Mouse (Mus musculus) ES-E14 (cell line): ENCODE measurements around the gene AI481877.

ENCODE experiments used
- CHD2 ChIP-seq: IDR thresholded peaks from 2 replicates; pipeline ENCODE4 v1.6.1; 2014; ENCODE audit warnings: mild to moderate bottlenecking, low read depth, low read length, inconsistent platforms
- HCFC1 ChIP-seq: IDR thresholded peaks from 2 replicates; pipeline ENCODE4 v1.6.1; 2012; ENCODE audit warnings: low read length, inconsistent platforms, borderline replicate concordance; ENCODE audit not compliant: insufficient read depth
- MAFK ChIP-seq: IDR thresholded peaks from 2 replicates; pipeline ENCODE4 v1.6.1; 2014; ENCODE audit warnings: mild to moderate bottlenecking, low read depth, low read length, inconsistent platforms; ENCODE audit not compliant: insufficient read depth

- TF ChIP-seq MAFK (no peak), HCFC1 (no peak), CHD2 (no peak)
Observed at GRCm38 (mm10) chr4:59003806-59004200, 135.0 kb downstream of the AI481877 start.
